Mouse (Mus musculus) embryonic facial prominence, embryonic 11.5 days (tissue): ENCODE results near the gene Chn2. TPM values are rescaled to one million over a fixed set of nuclear protein-coding genes. Genes with fewer than 3 reads are reported as not detected.

Experiments used
- ATAC-seq: fragments of 200-750 bp; cut with Nextera tagmentation; replicated peaks from 2 replicates; pipeline ENCODE4 v1.8.0; 2017; ENCODE audit warnings: low read depth; ENCODE audit not compliant: insufficient number of reproducible peaks, low FRiP score, low TSS enrichment
- DNase-seq: peaks from one replicate; pipeline ENCODE4 v3.0.0-alpha.2; 2015; ENCODE audit warnings: low spot score
- H3K27ac ChIP-seq: fragments of 300-500 bp; sonication (generic); replicated peaks from 2 replicates; pipeline ENCODE4 v1.5.1; 2014; ENCODE audit warnings: mild to moderate bottlenecking, low read depth, low read length, control low read depth
- H3K27me3 ChIP-seq: fragments of 300-500 bp; sonication (generic); 2 replicates; pipeline ENCODE4 v1.6.1; 2014; ENCODE audit warnings: mild to moderate bottlenecking, low read length, moderate library complexity, mixed read lengths; ENCODE audit not compliant: control insufficient read depth, insufficient read depth
- H3K36me3 ChIP-seq: fragments of 300-500 bp; sonication (generic); replicated peaks from 2 replicates; pipeline ENCODE4 v1.6.1; 2014; ENCODE audit warnings: low read depth, mild to moderate bottlenecking, low read length, moderate library complexity, mixed read lengths; ENCODE audit not compliant: control insufficient read depth, insufficient read depth
- H3K4me1 ChIP-seq: fragments of 300-500 bp; sonication (generic); 2 replicates; pipeline ENCODE4 v1.6.1; 2014; ENCODE audit warnings: low read length, mixed read lengths; ENCODE audit not compliant: control insufficient read depth, insufficient read depth
- H3K4me2 ChIP-seq: fragments of 300-500 bp; sonication (generic); 2 replicates; pipeline ENCODE4 v1.6.1; 2014; ENCODE audit warnings: low read depth, mild to moderate bottlenecking, control low read depth, low read length, moderate library complexity
- H3K4me3 ChIP-seq: fragments of 300-500 bp; sonication (generic); 2 replicates; pipeline ENCODE4 v1.5.1; 2014; ENCODE audit warnings: low read depth, low read length, control low read depth
- H3K9ac ChIP-seq: fragments of 300-500 bp; sonication (generic); replicated peaks from 2 replicates; pipeline ENCODE4 v1.6.1; 2014; ENCODE audit warnings: mild to moderate bottlenecking, control low read depth, low read length
- H3K9me3 ChIP-seq: fragments of 300-500 bp; sonication (generic); replicated peaks from 2 replicates; pipeline ENCODE4 v1.6.1; 2016; ENCODE audit warnings: mild to moderate bottlenecking, low read length, inconsistent platforms, mixed read lengths; ENCODE audit not compliant: control insufficient read depth
- WGBS: fragments of 180-500 bp; shearing (Covaris S2); extraction: QIAGEN DNeasy Blood & Tissue Kit; methylation state at CpG from one replicate; pipeline ENCODE4 v1.1.7; 2014; 5-methylcytosine and 5-hydroxymethylcytosine counted together
- polyA plus RNA-seq: library from polyadenylated mRNA; unstranded; fragments of >200 nt; fragmentation: Nextera tagmentation; extraction: Ambion mirVana; gene quantifications from 2 replicates; pipeline ENCODE4 v1.2.1, GENCODE M21; 2014

Chn2 gene
- polyA plus RNA-seq, 1 experiment from 2014 or later: 14.0 TPM

GRCm38 (mm10) chr6:54263890-54264289 is 224.5 kb downstream of the Chn2 start:
- WGBS: 81% methylated on average over 2 of the region's 2 CpGs
- no peak overlapping the region for H3K4me3 ChIP-seq
- H3K4me1 ChIP-seq: no peaks in the 10 kb centered on the region; the same call in 1 of the 2 replicates
- H3K27me3 ChIP-seq: no peaks in the 10 kb centered on the region
- no peaks in the 10 kb centered on the region for H3K36me3 ChIP-seq
- ATAC-seq (no peak), DNase-seq (no peak)
- H3K9me3 ChIP-seq: no peaks in the 10 kb centered on the region
- no peak overlapping the region for H3K4me2 ChIP-seq
- no peak overlapping the region for H3K9ac ChIP-seq
- no peak overlapping the region for H3K27ac ChIP-seq

DNA sequence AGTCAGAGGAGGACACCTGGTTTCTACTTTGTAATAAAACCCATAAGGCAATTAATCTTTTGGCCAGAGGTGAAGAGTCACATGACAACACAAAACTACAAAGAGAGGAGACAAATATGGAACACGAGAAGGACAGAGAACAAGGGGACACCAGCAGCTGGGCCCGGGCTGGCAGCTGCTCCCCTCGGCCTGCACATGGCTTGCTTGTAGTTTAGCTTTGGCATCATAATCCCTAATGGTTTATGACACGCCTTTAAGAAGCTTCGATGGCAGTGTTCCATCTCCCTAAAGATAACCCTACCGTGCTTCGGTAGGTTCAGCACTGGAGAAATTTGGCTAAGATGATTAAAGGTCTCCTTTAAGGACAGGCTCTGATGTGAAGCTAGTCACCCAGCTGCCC is 225.2 kb downstream of the Chn2 start:
- no peaks in the 10 kb centered on the region for H3K36me3 ChIP-seq
- no peak for ATAC-seq
- no peak for DNase-seq
- no peak overlapping the region for H3K9ac ChIP-seq
- no peaks in the 10 kb centered on the region for H3K27me3 ChIP-seq
- no peaks in the 10 kb centered on the region for H3K9me3 ChIP-seq
- H3K4me3 ChIP-seq: no peak overlapping the region
- no peak overlapping the region; the same call in 1 of the 2 replicates for H3K4me2 ChIP-seq
- no peak overlapping the region for H3K27ac ChIP-seq
- WGBS: 79% methylated on average over 7 of the region's 7 CpGs
- H3K4me1 ChIP-seq: no peaks in the 10 kb centered on the region; the same call in 1 of the 2 replicates

GRCm38 (mm10) chr6:54265384-54265783 is 226.0 kb downstream of the Chn2 start:
- no peak for ATAC-seq
- 94% methylated on average over 6 of the region's 6 CpGs for WGBS
- Histone ChIP-seq H3K27me3 (no peaks in the 10 kb centered on the region), H3K27ac (no peak overlapping the region), H3K4me3 (no peak overlapping the region), H3K9me3 (no peaks in the 10 kb centered on the region), H3K4me2 (no peak overlapping the region), H3K9ac (no peak overlapping the region), H3K4me1 (no peaks in the 10 kb centered on the region; the same call in 1 of the 2 replicates), H3K36me3 (no peaks in the 10 kb centered on the region)
- DNase-seq: no peak

DNA sequence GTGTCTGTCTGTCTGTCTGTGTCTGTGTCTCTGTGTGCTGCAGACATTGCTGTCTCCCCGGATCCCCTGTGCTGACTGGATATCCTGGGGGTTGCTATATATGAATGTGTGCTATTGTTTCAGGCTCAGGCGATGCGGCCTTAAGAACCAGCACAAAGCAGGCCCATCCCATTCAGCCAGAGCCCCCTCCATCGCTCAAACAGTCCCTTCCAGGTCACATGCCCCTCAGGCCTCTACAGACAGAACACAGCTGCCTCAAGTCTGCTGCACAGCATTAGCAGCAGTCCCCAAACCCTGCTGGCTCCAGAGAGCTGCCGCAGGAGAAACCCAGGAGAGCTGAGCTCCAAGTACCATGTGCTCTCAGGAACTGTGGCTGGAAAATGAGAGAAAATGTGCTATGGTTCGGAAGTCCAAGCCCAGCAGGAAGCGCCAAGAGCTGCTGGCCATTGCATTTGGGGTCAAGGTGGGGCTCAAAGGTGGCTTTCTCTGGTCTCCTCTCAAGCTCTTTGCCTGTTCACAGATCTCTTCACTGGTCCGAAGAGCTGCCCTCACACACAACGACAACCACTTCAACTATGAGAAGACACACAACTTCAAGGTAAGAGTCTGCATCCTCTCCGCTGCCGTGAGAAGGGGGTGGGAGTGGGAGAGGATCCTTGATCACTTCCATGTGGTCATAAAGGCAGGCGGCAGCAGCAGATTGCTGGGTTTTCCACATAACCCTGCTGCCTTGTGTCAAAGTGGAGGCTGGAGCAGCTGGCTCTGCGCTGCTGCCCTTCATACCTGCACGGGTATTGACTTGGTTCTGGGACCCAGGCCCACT is 233.4 kb downstream of the Chn2 start:
- 31% methylated on average over 14 of the region's 14 CpGs for WGBS
- Histone ChIP-seq H3K36me3 (no peaks in the 10 kb centered on the region), H3K9me3 (no peaks in the 10 kb centered on the region), H3K9ac (peak overlapping the region; percentile 46), H3K27ac (no peak overlapping the region; the same call in 1 of the 2 replicates), H3K27me3 (no peaks in the 10 kb centered on the region), H3K4me3 (no peak overlapping the region), H3K4me1 (peaks cover 10% of the 10 kb centered on the region), H3K4me2 (no peak overlapping the region)
- ATAC-seq: peak; percentile 82
- DNase-seq: peak; percentile 45

DNA sequence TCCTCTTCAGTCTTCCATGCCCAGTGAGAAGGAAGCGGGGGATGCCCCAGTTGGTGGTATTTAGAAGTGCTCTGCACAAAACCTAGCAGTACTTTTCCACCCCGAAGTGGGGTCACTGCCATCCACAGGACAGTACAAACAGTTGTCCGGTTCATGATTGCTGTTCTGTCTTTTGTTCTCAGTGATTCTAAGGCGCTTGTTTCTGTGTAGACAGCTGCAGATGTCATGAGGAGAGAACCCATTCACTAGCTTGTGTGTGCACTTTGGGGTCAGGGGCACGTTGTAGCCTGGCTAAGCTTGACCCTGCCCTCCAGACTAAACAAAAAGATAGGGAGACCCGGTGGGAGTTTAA is 234.0 kb downstream of the Chn2 start:
- Histone ChIP-seq H3K4me1 (peaks cover 16% of the 10 kb centered on the region), H3K27me3 (no peaks in the 10 kb centered on the region), H3K36me3 (no peaks in the 10 kb centered on the region), H3K9ac (peak overlapping the region; percentile 4; the same call in 1 of the 2 replicates), H3K27ac (no peak overlapping the region), H3K4me3 (no peak overlapping the region), H3K9me3 (no peaks in the 10 kb centered on the region), H3K4me2 (peak overlapping the region; percentile 13; the same call in 1 of the 2 replicates)
- DNase-seq (no peak), ATAC-seq (no peak)
- 23% methylated on average over 6 of the region's 6 CpGs for WGBS

- Histone ChIP-seq H3K9ac (no peak overlapping the region), H3K4me3 (no peak overlapping the region), H3K27ac (no peak overlapping the region), H3K27me3 (no peaks in the 10 kb centered on the region), H3K36me3 (no peaks in the 10 kb centered on the region), H3K4me2 (no peak overlapping the region), H3K4me1 (peaks cover 16% of the 10 kb centered on the region), H3K9me3 (no peaks in the 10 kb centered on the region)
- 78% methylated on average over 4 of the region's 4 CpGs for WGBS
- ATAC-seq (no peak), DNase-seq (no peak)
Observed at GRCm38 (mm10) chr6:54277234-54277633, 237.9 kb downstream of the Chn2 start.

DNA sequence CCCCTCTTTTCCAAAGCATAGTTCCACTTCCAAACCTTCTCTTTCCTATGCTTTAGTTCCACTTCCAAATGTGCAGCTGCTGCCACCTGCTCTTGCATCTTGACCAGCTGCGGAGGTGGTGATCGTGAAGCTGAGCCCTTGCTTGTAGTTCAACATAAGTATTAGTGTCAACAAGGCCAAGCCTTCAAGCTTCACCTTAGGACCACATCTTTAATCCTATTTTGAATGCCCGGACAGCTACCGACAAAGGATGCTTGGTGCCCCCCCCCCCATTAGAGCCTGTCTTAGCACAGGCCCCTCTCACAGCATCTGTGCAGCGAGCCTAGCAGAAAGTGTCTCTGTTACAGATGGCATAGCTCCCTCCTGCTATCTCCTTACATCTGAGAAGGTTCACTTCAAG is 238.5 kb downstream of the Chn2 start:
- ATAC-seq (peak; percentile 70; the same call in 1 of the 2 replicates), DNase-seq (no peak)
- Histone ChIP-seq H3K4me1 (peaks cover 13% of the 10 kb centered on the region), H3K9me3 (no peaks in the 10 kb centered on the region), H3K4me2 (no peak overlapping the region), H3K9ac (no peak overlapping the region), H3K4me3 (no peak overlapping the region), H3K27me3 (no peaks in the 10 kb centered on the region), H3K36me3 (no peaks in the 10 kb centered on the region), H3K27ac (no peak overlapping the region)
- 23% methylated on average over 5 of the region's 5 CpGs for WGBS

DNA sequence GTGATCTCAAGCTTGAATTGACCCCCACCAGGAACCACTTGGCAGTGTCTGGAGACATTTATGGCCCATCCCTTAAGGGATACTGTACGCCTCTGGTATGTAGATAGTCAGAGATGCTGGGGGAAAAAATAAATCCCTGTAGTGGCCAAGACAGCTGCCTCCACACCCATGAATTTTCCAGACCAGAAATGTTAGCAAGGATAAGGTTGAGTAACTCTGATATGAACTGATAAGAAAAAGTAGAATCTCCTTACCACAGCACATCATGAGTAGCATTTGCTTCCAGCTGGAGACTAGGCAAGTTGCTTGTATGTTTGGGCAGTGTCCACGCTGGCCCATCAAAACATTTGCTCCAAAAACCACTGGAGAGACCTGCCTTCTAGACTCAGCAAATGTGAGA is 239.3 kb downstream of the Chn2 start:
- ATAC-seq (no peak), DNase-seq (no peak)
- Histone ChIP-seq H3K4me1 (peaks cover 6% of the 10 kb centered on the region), H3K4me2 (no peak overlapping the region), H3K9ac (no peak overlapping the region), H3K36me3 (no peaks in the 10 kb centered on the region), H3K9me3 (no peaks in the 10 kb centered on the region), H3K27me3 (no peaks in the 10 kb centered on the region), H3K4me3 (no peak overlapping the region), H3K27ac (no peak overlapping the region)
- 69% methylated on average over 2 of the region's 2 CpGs for WGBS
